Mouse (Mus musculus) limb, embryonic 14.5 days (tissue): Measurements from ENCODE around the gene Lrfn1. TPM values are rescaled to one million over a fixed set of nuclear protein-coding genes. Genes with fewer than 3 reads are reported as not detected.

Source experiments
- ATAC-seq: fragments of 200-750 bp; cut with Nextera tagmentation; 2 replicates; pipeline ENCODE4 v1.8.0; 2017; ENCODE audit warnings: low read depth, moderate number of reproducible peaks, moderate TSS enrichment; ENCODE audit not compliant: low FRiP score
- DNase-seq: peaks from one replicate; pipeline ENCODE4 v3.0.0-alpha.2; 2015; ENCODE audit warnings: low spot score
- H3K27ac ChIP-seq: fragments of 300-500 bp; sonication (generic); replicated peaks from 2 replicates; pipeline ENCODE4 v1.5.1; 2014; ENCODE audit warnings: low read depth, mild to moderate bottlenecking, low read length, moderate library complexity, mixed read lengths
- H3K27me3 ChIP-seq: fragments of 300-500 bp; sonication (generic); 2 replicates; pipeline ENCODE4 v1.6.1; 2014; ENCODE audit warnings: low read length, mixed read lengths; ENCODE audit not compliant: control insufficient read depth, insufficient read depth
- H3K36me3 ChIP-seq: fragments of 300-500 bp; sonication (generic); 2 replicates; pipeline ENCODE4 v1.6.1; 2014; ENCODE audit warnings: mild to moderate bottlenecking, low read length, moderate library complexity, mixed read lengths; ENCODE audit not compliant: control insufficient read depth, insufficient read depth
- H3K4me1 ChIP-seq: fragments of 300-500 bp; sonication (generic); 2 replicates; pipeline ENCODE4 v1.6.1; 2014; ENCODE audit warnings: antibody characterized with exemption, low read length, mixed read lengths; ENCODE audit not compliant: control insufficient read depth, insufficient read depth
- H3K4me2 ChIP-seq: fragments of 300-500 bp; sonication (generic); replicated peaks from 2 replicates; pipeline ENCODE4 v1.6.1; 2014; ENCODE audit warnings: low read depth, mild to moderate bottlenecking, low read length, moderate library complexity; ENCODE audit not compliant: severe bottlenecking
- H3K4me3 ChIP-seq: fragments of 300-500 bp; sonication (generic); replicated peaks from 2 replicates; pipeline ENCODE4 v1.5.1; 2014; ENCODE audit warnings: low read length
- H3K9ac ChIP-seq: fragments of 300-500 bp; sonication (generic); 2 replicates; pipeline ENCODE4 v1.6.1; 2014; ENCODE audit warnings: mild to moderate bottlenecking, low read depth, low read length, moderate library complexity; ENCODE audit not compliant: severe bottlenecking
- H3K9me3 ChIP-seq: fragments of 300-500 bp; sonication (generic); 2 replicates; pipeline ENCODE4 v1.6.1; 2016; ENCODE audit warnings: low read length; ENCODE audit not compliant: control insufficient read depth
- POLR2A ChIP-seq: fragments of 200-500 bp; IDR thresholded peaks from 2 replicates; pipeline ENCODE4 v1.8.0; 2012; ENCODE audit warnings: inconsistent platforms, mild to moderate bottlenecking, moderate library complexity, borderline replicate concordance; ENCODE audit not compliant: insufficient read depth, insufficient read length; ENCODE audit errors: extremely low read depth
- WGBS: fragments of 180-500 bp; shearing (Covaris S2); extraction: QIAGEN DNeasy Blood & Tissue Kit; methylation state at CpG from one replicate; pipeline ENCODE4 v1.1.7; 2014; 5-methylcytosine and 5-hydroxymethylcytosine counted together
- polyA plus RNA-seq, 2 experiments: library from polyadenylated mRNA; depleted of rRNA in 1 of 2; stranded (reverse) in 1 of 2; unstranded in 1 of 2; fragments of >200 nt; fragmentation: Nextera tagmentation in 1 of 2; extraction: Ambion mirVana in 1 of 2; gene quantifications; 2 replicates each; pipeline versions ENCODE4 v1.2.1 to v1.2.3; 2012 to 2014

Lrfn1 gene
- polyA plus RNA-seq, 2 experiments = 5.9 to 18.7 TPM

- ATAC-seq (peak; percentile 51; the same call in 1 of the 2 replicates), DNase-seq (peak; percentile 53)
- WGBS = 56% methylated on average over 10 of the region's 10 CpGs
- H3K4me2 ChIP-seq = no peak overlapping the region
- peaks cover 35% of the 10 kb centered on the region for H3K36me3 ChIP-seq
- H3K27me3 ChIP-seq = 0 out of 2 replicates have a peak, but pooled peaks cover 7% of the 10 kb centered on the region
- H3K4me3 ChIP-seq = no peak overlapping the region
- peaks cover 9% of the 10 kb centered on the region for H3K4me1 ChIP-seq
- no peak overlapping the region for H3K9ac ChIP-seq
- no peak overlapping the region for H3K27ac ChIP-seq
- TF ChIP-seq POLR2A = no peak
- H3K9me3 ChIP-seq = no peaks in the 10 kb centered on the region
Measured at GRCm38 (mm10) chr7:28464416-28465212, 12.8 kb downstream of the Lrfn1 start.

GRCm38 (mm10) chr7:28466721-28467212 lies 15.0 kb downstream of the Lrfn1 start:
- ATAC-seq = no peak
- TF ChIP-seq POLR2A = no peak
- 0 out of 2 replicates have a peak, but pooled peaks cover 7% of the 10 kb centered on the region for H3K27me3 ChIP-seq
- H3K9me3 ChIP-seq = no peaks in the 10 kb centered on the region
- H3K4me1 ChIP-seq = peaks cover 9% of the 10 kb centered on the region
- WGBS = 24% methylated on average over 39 of the region's 40 CpGs
- no peak overlapping the region for H3K27ac ChIP-seq
- H3K9ac ChIP-seq = peak overlapping the region; percentile 56
- peak overlapping the region; percentile 84 for H3K4me2 ChIP-seq
- no peak for DNase-seq
- peak overlapping the region; percentile 46 for H3K4me3 ChIP-seq
- H3K36me3 ChIP-seq = peaks cover 16% of the 10 kb centered on the region

DNA sequence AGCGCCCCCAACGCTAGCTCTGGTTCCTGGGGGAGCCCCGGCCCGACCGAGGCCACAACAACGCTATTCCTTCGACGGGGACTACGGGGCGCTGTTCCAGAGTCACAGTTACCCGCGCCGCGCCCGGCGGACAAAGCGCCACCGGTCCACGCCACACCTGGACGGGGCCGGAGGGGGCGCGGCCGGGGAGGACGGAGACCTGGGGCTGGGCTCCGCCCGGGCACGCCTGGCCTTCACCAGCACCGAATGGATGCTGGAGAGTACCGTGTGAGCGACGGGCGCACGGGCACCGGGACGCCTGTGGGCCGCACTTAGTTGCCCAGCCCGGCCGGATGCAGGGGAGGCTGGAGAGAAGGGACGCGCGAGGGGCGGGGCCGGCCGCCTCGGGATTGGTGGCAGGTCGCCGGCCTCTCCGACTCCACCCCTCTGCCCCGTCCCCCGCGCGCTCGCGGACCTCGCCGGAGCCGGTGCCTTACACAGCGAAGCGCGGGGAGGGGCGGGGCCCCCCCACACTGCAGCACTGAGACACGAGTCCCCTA lies 15.5 kb downstream of the Lrfn1 start:
- ATAC-seq = peak; percentile 61
- Histone ChIP-seq H3K27me3 (0 out of 2 replicates have a peak, but pooled peaks cover 7% of the 10 kb centered on the region), H3K27ac (no peak overlapping the region), H3K4me1 (peaks cover 9% of the 10 kb centered on the region), H3K36me3 (peaks cover 11% of the 10 kb centered on the region), H3K9me3 (no peaks in the 10 kb centered on the region), H3K4me3 (peak overlapping the region; percentile 46), H3K4me2 (peak overlapping the region; percentile 84), H3K9ac (peak overlapping the region; percentile 56)
- DNase-seq = peak; percentile 36
- 1% methylated on average over 47 of the region's 63 CpGs for WGBS
- no peak for TF ChIP-seq POLR2A

- DNase-seq (no peak), ATAC-seq (no peak)
- Histone ChIP-seq H3K9me3 (no peaks in the 10 kb centered on the region), H3K9ac (no peak overlapping the region), H3K27me3 (no peaks in the 10 kb centered on the region), H3K4me3 (no peak overlapping the region), H3K4me2 (no peak overlapping the region), H3K4me1 (no peaks in the 10 kb centered on the region), H3K27ac (no peak overlapping the region), H3K36me3 (no peaks in the 10 kb centered on the region)
- TF ChIP-seq POLR2A = no peak
- WGBS = 86% methylated on average over 6 of the region's 6 CpGs
Measured at GRCm38 (mm10) chr7:28476191-28476590, 24.4 kb downstream of the Lrfn1 start.

DNA sequence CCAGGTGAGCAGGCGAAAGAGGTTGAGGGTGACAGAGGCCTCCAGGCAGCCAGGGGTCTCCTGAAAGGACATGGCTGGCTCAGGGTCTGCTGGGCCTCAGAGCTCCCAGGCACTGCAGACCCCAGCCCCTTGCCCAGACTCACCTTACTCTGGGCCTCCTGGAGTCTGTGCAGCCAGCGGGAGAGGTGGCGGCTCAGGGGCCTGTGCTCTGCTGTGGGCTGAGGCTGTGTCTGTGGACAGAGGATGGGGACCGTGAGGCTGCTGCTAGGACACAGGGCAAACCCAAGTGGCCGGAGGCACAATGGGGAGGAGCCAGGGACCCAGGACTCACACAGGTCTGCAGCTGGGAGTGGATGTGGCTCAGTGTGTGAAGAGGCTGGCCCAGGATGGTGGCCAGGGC lies 25.6 kb downstream of the Lrfn1 start:
- Histone ChIP-seq H3K9ac (no peak overlapping the region; the same call in 1 of the 2 replicates), H3K4me3 (no peak overlapping the region), H3K9me3 (no peaks in the 10 kb centered on the region), H3K27me3 (no peaks in the 10 kb centered on the region), H3K36me3 (no peaks in the 10 kb centered on the region), H3K27ac (no peak overlapping the region), H3K4me2 (no peak overlapping the region), H3K4me1 (no peaks in the 10 kb centered on the region)
- no peak for ATAC-seq
- WGBS = 90% methylated on average over 3 of the region's 5 CpGs
- no peak for TF ChIP-seq POLR2A
- DNase-seq = no peak
